Mouse (Mus musculus) hindbrain, embryonic 15.5 days (tissue): ENCODE measurements around the gene Mslnl. TPM values are rescaled to one million over a fixed set of nuclear protein-coding genes. Genes with fewer than 3 reads are reported as not detected.

Experiments used
- ATAC-seq: fragments of 200-750 bp; cut with Nextera tagmentation; 2 replicates; pipeline ENCODE4 v1.8.0; 2017; ENCODE audit warnings: low read depth, moderate number of reproducible peaks, moderate TSS enrichment; ENCODE audit not compliant: low FRiP score
- H3K27ac ChIP-seq: fragments of 300-500 bp; sonication (generic); replicated peaks from 2 replicates; pipeline ENCODE4 v1.5.1; 2015; ENCODE audit warnings: mild to moderate bottlenecking, inconsistent platforms
- H3K27me3 ChIP-seq: fragments of 300-500 bp; sonication (generic); 2 replicates; pipeline ENCODE4 v1.6.1; 2015; ENCODE audit warnings: control low read depth, inconsistent platforms
- H3K36me3 ChIP-seq: fragments of 300-500 bp; sonication (generic); 2 replicates; pipeline ENCODE4 v1.6.1; 2015; ENCODE audit warnings: control low read depth, inconsistent platforms
- H3K4me1 ChIP-seq: fragments of 300-500 bp; sonication (generic); replicated peaks from 2 replicates; pipeline ENCODE4 v1.6.1; 2015; ENCODE audit warnings: control low read depth, inconsistent platforms
- H3K4me2 ChIP-seq: fragments of 300-500 bp; sonication (generic); 2 replicates; pipeline ENCODE4 v1.6.1; 2015; ENCODE audit warnings: moderate library complexity, mild to moderate bottlenecking, inconsistent platforms
- H3K4me3 ChIP-seq: fragments of 300-500 bp; sonication (generic); 2 replicates; pipeline ENCODE4 v1.5.1; 2015; ENCODE audit warnings: mild to moderate bottlenecking, inconsistent platforms
- H3K9ac ChIP-seq: fragments of 300-500 bp; sonication (generic); 2 replicates; pipeline ENCODE4 v1.6.1; 2015; ENCODE audit warnings: inconsistent platforms
- H3K9me3 ChIP-seq: fragments of 300-500 bp; sonication (generic); 2 replicates; pipeline ENCODE4 v1.6.1; 2016; ENCODE audit warnings: control low read depth, inconsistent platforms
- WGBS: fragments of 180-500 bp; shearing (Covaris S2); methylation state at CpG from one replicate; pipeline ENCODE4 v1.1.7; 2015; 5-methylcytosine and 5-hydroxymethylcytosine counted together
- polyA plus RNA-seq: library from polyadenylated mRNA; unstranded; fragments of >200 nt; fragmentation: Nextera tagmentation; extraction: Ambion mirVana; gene quantifications from 2 replicates; pipeline ENCODE4 v1.2.1, GENCODE M21; 2015

Gene Mslnl
- polyA plus RNA-seq, 1 experiment from 2014 or later: not detected

DNA sequence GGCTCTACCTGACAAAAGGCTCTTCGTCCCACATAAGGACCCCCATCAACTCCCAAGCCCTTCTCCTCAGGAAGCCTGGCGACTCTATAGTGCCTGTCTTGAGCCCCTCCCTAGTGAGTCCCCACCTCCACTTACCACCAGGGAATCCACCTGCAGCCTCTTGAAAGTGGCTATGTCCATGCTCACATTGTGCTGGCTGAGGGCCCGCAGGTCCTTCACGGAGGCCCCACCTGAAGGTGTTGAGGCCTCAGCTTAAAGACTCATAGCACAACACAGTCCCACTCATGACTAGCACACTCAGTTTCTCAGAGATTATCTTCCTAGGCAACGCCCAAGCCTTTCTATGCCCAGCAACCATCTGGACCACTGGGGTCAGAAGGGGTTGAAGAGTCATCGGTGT is 13.5 kb downstream of the Mslnl start:
- Histone ChIP-seq H3K9me3 (no peaks in the 10 kb centered on the region), H3K4me1 (peaks cover 7% of the 10 kb centered on the region; the same call in 1 of the 2 replicates), H3K9ac (no peak overlapping the region), H3K36me3 (no peaks in the 10 kb centered on the region), H3K4me3 (no peak overlapping the region), H3K27me3 (no peaks in the 10 kb centered on the region), H3K4me2 (no peak overlapping the region), H3K27ac (no peak overlapping the region)
- WGBS: 86% methylated on average over 6 of the region's 6 CpGs
- no peak for ATAC-seq

DNA sequence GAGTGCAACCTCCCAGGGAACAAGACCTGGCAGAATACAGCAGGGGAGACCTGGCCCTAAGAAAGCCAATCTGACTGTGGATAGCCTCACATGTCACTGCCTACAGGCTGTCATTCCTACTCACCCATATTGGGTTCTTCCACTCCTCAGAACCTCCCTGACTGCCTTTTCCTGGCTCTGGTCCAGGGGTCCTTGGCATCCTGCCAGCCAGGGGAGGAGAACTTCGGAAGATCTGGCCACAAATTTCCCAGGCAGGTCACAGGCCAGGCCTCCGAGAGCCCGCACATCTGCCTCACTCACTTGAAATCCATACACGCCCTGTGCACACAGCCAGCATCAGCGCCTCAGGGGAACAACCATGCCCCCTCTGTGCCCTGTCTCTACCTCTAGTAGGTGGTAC is 15.6 kb downstream of the Mslnl start:
- WGBS: 57% methylated on average over 5 of the region's 5 CpGs
- no peaks in the 10 kb centered on the region for H3K36me3 ChIP-seq
- peaks cover 7% of the 10 kb centered on the region; the same call in 1 of the 2 replicates for H3K4me1 ChIP-seq
- no peak for ATAC-seq
- H3K4me2 ChIP-seq: no peak overlapping the region
- no peak overlapping the region for H3K27ac ChIP-seq
- H3K9me3 ChIP-seq: no peaks in the 10 kb centered on the region
- no peak overlapping the region for H3K9ac ChIP-seq
- no peak overlapping the region for H3K4me3 ChIP-seq
- H3K27me3 ChIP-seq: no peaks in the 10 kb centered on the region

DNA sequence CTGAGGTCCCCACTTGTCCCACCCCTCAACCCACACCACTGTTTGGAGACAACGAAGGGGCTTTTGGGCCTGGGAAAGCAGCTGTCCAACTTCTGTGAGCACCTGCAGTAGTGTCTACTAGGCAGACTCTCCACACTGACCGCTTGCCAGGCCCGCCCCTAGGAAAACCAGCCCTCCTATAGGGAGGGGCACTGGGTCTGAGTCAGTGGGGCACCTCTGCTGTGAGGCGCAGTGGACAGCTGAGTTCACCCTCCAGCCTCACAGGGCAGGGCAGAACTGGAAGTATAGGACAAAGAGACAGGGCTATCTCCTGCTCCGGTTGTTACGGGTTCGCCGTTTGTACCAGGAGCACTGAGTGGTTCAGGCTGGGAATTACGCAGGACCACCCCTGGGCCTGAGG is 18.4 kb downstream of the Mslnl start, which contains the start of gene Msln:
Gene Msln, minus strand, starts transcription at position 138 of the 400 bp plus-strand sequence.
- Histone ChIP-seq H3K36me3 (no peaks in the 10 kb centered on the region), H3K27ac (no peak within 1 kb of the TSS), H3K9me3 (no peaks in the 10 kb centered on the region), H3K4me2 (no peak within 1 kb of the TSS), H3K4me1 (peaks cover 7% of the 10 kb centered on the region; the same call in 1 of the 2 replicates), H3K27me3 (no peaks in the 10 kb centered on the region), H3K4me3 (no peak within 1 kb of the TSS), H3K9ac (no peak within 1 kb of the TSS)
- WGBS: 88% methylated on average over 9 of the region's 9 CpGs
- no peak for ATAC-seq

DNA sequence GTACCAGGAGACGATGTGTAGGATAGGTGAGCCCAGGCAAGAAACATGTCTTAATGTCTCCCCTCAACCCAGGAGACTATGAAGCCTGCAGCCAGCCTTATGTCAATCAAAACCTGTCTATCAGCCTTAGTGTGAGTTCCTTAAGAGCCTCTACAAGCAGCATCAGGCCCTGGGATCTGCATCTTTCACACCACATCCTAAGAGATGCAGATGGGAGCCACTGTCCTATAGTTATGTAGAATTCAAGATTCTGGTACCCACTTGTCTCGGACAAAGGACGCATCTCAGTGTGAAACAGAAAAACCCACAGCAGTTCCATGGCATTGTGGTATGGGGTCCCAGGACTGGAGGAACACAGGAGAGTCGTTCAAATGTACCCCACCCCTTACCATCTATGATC is 19.2 kb downstream of the Mslnl start:
- Histone ChIP-seq H3K9ac (no peak overlapping the region), H3K27ac (no peak overlapping the region), H3K27me3 (no peaks in the 10 kb centered on the region), H3K36me3 (no peaks in the 10 kb centered on the region), H3K4me2 (no peak overlapping the region), H3K4me1 (peaks cover 7% of the 10 kb centered on the region; the same call in 1 of the 2 replicates), H3K4me3 (no peak overlapping the region), H3K9me3 (no peaks in the 10 kb centered on the region)
- 80% methylated on average over 4 of the region's 4 CpGs for WGBS
- no peak for ATAC-seq

DNA sequence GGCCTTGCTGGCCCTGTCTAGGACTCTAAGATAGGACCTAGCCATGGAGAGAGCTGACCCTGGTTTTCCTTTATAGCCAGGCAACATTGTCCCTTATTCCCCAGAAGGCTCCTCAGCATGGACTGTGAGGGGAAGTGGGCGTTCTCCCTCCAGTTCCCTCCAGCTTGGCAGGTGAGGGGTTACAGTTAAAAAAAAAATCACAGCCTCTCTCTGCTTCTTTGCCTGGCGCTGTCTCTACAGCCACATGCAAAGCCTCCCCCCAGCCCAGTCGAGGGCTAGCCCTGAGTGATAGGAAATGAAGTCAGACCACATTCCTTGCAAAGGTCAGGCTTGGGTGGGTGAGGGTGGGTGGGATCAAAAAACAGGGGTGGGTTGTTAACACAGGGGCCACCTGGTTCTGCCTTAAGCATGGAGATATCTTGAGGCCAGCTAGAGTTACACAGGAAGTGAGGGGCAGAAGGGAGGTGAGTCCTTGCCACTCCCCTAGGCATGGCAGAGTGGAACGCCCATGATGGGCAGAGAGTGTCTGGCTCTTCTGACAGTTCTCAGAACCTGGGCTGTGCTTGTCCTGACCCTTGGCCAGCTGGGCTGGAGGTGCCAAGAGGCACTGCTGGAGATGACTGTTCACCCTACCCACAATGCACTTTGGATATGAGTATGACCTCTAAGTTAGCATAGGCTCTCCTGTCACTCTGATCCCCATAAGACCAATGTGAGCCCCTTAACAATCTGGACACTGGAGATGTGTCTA is 20.0 kb downstream of the Mslnl start:
- no peaks in the 10 kb centered on the region for H3K36me3 ChIP-seq
- 77% methylated on average over 4 of the region's 4 CpGs for WGBS

DNA sequence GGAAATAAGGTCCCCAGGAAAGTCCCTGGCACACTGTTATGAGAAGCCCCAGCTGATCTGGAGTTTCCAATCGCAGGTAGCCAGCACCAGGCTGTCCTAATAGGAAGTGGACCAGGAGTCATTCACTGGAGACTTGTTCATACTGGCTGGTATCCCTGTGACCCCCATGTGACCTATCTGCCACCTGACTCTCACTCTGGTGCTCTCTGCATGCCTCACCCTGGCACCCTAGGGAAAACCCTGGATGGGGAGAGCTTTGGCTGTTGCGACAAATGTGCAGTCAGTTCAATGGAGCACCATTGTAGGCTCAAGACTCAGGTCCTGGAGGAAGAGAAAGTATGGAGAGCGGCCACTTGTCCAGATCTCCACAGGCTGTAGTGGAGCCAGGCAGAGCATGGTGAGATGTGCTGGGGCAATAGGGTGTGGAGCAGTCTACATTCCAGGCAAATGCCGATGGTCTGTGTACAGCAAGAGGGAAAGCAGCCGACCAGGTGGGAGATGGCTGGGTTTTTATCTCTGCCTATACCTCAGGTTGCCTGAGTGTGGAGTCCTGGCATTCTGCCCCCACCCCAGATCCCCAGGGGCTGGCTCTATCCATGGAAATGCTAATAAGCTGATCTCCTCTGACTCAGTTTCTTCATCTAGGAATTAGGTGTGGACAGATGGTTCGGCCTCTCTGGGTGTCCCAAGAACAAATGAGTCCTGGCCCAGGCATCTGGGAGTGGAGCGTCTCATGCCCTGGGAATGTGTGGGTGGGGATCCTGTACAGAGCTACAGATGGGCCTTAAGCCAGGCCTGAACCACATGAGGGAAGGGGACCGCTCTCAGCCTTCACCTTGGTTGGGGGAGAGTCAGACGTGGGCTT is 20.8 kb downstream of the Mslnl start:
- Histone ChIP-seq H3K9ac (no peak overlapping the region), H3K9me3 (no peaks in the 10 kb centered on the region), H3K27me3 (no peaks in the 10 kb centered on the region), H3K36me3 (no peaks in the 10 kb centered on the region), H3K27ac (no peak overlapping the region), H3K4me2 (no peak overlapping the region), H3K4me1 (peaks cover 2% of the 10 kb centered on the region; the same call in 1 of the 2 replicates), H3K4me3 (no peak overlapping the region)
- ATAC-seq: no peak
- 83% methylated on average over 9 of the region's 9 CpGs for WGBS

More for the DNA sequence above, 20.0 kb downstream of the Mslnl start:
- no peaks in the 10 kb centered on the region for H3K27me3 ChIP-seq
- H3K9me3 ChIP-seq: no peaks in the 10 kb centered on the region
- no peak for ATAC-seq
- peaks cover 7% of the 10 kb centered on the region; the same call in 1 of the 2 replicates for H3K4me1 ChIP-seq
- H3K4me2 ChIP-seq: no peak overlapping the region
- no peak overlapping the region for H3K9ac ChIP-seq
- H3K4me3 ChIP-seq: no peak overlapping the region
- no peak overlapping the region for H3K27ac ChIP-seq

DNA sequence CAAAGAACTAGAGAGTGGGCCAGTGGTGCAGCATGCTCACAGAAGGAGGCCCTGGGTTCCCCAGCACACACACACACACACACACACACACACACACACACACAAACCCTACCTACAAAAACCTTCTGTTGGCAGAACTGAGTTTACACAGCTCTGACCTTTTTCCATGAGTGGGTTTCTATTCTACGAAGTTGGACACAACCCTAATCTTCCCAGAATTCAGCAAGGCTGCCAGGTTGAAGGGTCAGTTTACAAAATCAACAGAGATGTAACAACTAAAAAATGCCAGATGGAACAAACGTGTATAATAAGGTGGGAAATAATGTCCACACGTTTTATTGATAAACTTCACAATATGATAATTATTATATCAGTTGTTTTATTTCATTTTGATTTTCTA is 21.8 kb downstream of the Mslnl start:
- Histone ChIP-seq H3K9ac (no peak overlapping the region), H3K9me3 (no peaks in the 10 kb centered on the region), H3K4me3 (no peak overlapping the region), H3K4me2 (no peak overlapping the region), H3K4me1 (no peaks in the 10 kb centered on the region), H3K27me3 (no peaks in the 10 kb centered on the region), H3K36me3 (no peaks in the 10 kb centered on the region), H3K27ac (no peak overlapping the region)
- 75% methylated on average over 3 of the region's 3 CpGs for WGBS
- ATAC-seq: no peak

DNA sequence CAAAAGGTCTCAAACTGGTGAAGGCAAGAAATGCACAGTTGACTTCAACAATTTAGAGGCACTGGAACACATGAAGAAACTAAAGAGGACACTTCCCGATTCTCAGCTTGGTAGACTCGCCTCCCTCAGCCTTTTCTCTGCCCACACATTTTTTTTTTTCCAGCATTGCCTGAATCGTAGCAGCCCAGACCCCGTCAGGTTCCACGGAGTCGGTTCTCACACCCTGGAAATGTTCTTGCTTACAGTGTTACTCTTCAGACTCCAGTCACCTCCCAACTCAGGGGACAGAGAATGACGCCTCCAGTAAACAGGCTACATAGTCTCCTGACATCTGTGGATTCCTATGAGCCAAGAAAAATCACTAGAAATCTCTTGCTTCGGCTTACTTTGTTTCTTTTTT is 24.3 kb downstream of the Mslnl start:
- no peak overlapping the region for H3K4me2 ChIP-seq
- 79% methylated on average over 8 of the region's 8 CpGs for WGBS

DNA sequence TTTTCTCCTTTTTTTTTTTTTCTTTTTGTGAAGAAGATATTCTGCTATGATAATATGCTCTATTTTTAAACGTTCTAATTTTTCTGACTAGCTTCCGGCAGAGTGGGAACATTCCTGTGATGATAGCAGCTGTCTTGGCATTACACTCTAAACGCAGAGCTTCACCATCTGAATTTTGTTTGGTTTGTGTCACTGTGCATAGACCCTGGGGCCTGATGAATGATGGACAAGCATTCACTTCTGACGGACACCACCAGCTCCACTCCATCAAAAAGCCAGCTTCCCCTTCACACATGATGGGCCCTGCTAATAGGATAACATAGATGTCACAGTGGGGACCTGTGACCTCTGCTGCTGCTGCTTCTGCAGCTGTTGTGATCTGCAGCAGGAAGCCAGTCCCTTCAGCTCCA is 25.7 kb downstream of the Mslnl start:
- Histone ChIP-seq H3K4me1 (no peaks in the 10 kb centered on the region), H3K9me3 (no peaks in the 10 kb centered on the region), H3K4me3 (no peak overlapping the region), H3K4me2 (no peak overlapping the region), H3K36me3 (no peaks in the 10 kb centered on the region), H3K27ac (no peak overlapping the region), H3K9ac (no peak overlapping the region), H3K27me3 (no peaks in the 10 kb centered on the region)
- WGBS: 34% methylated on average over 4 of the region's 4 CpGs
- ATAC-seq: no peak

More for the DNA sequence above, 24.3 kb downstream of the Mslnl start:
- H3K4me3 ChIP-seq: no peak overlapping the region
- ATAC-seq: no peak
- H3K27me3 ChIP-seq: no peaks in the 10 kb centered on the region
- H3K27ac ChIP-seq: no peak overlapping the region
- H3K36me3 ChIP-seq: no peaks in the 10 kb centered on the region
- no peak overlapping the region for H3K9ac ChIP-seq
- H3K4me1 ChIP-seq: no peaks in the 10 kb centered on the region
- no peaks in the 10 kb centered on the region for H3K9me3 ChIP-seq

DNA sequence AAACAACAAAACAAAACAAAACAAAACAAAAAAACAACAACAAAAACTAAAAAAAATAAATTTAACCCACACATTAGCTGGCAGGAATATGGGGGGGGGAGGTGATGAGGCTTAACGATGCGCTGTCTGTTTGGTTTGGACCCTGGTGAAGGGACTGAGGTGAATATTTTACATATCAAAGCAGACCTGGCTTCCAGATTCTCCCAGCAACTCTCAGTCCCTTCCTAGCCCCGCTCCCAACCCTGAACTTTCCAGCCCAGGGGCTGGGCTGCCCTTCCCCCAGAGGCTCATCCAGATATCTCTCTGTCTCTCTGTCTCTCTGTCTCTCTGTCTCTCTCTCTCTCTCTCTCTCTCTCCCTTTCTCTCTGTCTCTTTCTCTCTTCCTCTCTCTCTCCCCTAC is 26.7 kb downstream of the Mslnl start:
- Histone ChIP-seq H3K36me3 (no peaks in the 10 kb centered on the region), H3K27me3 (no peaks in the 10 kb centered on the region), H3K9ac (no peak overlapping the region), H3K4me1 (no peaks in the 10 kb centered on the region), H3K27ac (no peak overlapping the region), H3K4me2 (no peak overlapping the region), H3K4me3 (no peak overlapping the region), H3K9me3 (no peaks in the 10 kb centered on the region)
- 29% methylated on average over 3 of the region's 3 CpGs for WGBS
- no peak for ATAC-seq

DNA sequence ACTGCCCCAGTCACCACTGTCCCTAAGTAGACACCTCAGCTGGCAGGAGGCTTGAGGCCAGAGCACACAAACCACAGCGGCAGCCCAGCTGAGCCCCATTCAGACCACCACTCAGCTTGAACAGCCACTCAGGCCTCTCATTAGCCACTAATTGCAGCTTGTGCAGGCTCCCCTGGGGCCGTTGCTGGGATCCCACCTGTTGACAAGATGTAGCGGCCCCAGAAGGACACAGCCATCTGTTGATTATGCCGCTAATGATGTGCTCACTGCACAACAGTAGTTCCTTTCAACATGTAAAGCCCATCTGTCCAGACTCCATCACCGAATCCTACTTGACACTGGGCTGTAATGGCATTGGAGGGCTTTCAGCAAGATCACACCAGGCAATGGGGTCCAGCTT is 30.0 kb downstream of the Mslnl start:
- 30% methylated on average over 5 of the region's 5 CpGs for WGBS
- no peak overlapping the region for H3K9ac ChIP-seq

DNA sequence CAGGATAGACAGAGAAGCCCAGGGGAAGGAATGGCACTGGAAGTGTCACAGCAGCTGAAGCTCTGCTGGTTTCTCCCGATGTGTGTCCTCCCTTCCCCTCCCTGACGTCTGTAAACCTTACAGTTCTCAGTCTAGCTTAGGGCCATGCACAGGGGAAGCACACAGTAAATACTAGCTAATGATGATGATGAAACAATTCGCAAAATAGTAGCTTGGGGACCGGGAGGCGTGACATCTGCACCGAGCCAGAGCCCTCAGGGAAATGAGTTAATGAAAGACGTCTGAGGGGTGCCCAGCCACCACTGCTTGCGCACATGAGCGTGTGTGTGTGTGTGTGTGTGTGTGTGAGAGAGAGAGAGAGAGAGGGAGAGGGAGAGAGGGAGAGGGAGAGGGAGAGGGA is 33.5 kb downstream of the Mslnl start:
- H3K9ac ChIP-seq: no peak overlapping the region
- peaks cover 9% of the 10 kb centered on the region; the same call in 1 of the 2 replicates for H3K27me3 ChIP-seq
- no peaks in the 10 kb centered on the region for H3K9me3 ChIP-seq
- no peak overlapping the region for H3K4me3 ChIP-seq
- peaks cover 3% of the 10 kb centered on the region for H3K4me1 ChIP-seq
- H3K4me2 ChIP-seq: no peak overlapping the region
- WGBS: 50% methylated on average over 9 of the region's 9 CpGs
- H3K36me3 ChIP-seq: no peaks in the 10 kb centered on the region
- no peak overlapping the region for H3K27ac ChIP-seq
- no peak for ATAC-seq

More for the DNA sequence above, 30.0 kb downstream of the Mslnl start:
- no peak overlapping the region for H3K4me3 ChIP-seq
- no peak for ATAC-seq
- peaks cover 9% of the 10 kb centered on the region; the same call in 1 of the 2 replicates for H3K27me3 ChIP-seq
- H3K9me3 ChIP-seq: no peaks in the 10 kb centered on the region
- no peak overlapping the region for H3K27ac ChIP-seq
- no peaks in the 10 kb centered on the region for H3K36me3 ChIP-seq
- H3K4me1 ChIP-seq: no peaks in the 10 kb centered on the region
- no peak overlapping the region for H3K4me2 ChIP-seq
